Mouse (Mus musculus) liver (tissue): ENCODE data around the gene Arrdc1.
"Not testable (repeated sequence)": the region's sequence is repeated elsewhere in the genome, so short reads cannot be mapped to it uniquely, and the experiment has no call there.

Experiments used
- DNase-seq: peaks from one replicate; pipeline ENCODE4 v3.0.0-alpha.2; 2020; ENCODE audit warnings: mixed read lengths

Gene Arrdc1

DNA sequence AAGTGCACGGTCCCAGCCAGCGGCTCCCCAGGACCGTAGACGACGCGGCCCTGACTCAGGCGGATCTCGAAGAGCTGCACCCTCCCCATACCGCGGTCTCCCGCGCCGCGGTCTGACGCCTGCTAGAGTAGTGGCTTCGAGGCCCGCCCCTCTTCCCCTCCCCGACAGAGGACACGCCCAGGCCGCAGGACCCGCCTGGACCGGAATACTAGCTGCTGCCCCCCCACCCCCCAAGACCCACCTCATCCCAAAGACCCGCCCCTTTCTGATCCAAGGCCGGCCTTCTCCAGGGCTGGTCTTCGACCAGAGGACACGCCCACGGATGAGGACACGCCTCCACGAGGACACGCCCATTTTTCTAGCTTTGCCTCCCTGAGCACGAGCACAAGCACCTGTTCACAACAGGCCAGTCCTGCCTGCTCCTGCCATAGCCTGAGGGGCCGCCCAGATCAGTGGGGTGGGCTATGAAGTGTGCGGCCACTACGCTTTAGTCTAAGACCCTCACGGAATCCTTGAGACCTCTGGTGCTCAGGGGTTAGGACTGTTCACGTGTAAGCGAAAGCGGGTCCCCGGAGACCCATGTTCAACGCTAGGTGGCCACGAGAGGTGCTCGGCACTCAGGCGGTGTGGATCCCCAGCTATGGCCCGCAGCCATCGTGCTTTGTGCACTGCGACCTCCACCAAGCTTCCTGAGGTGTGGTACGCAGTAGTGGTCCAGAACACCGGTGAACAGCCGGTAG lies at the start of gene Arrdc1:
Arrdc1 (minus strand) TSS at position 196 of the 740 bp plus-strand sequence.
- DNase-seq: peak; percentile 97

DNA sequence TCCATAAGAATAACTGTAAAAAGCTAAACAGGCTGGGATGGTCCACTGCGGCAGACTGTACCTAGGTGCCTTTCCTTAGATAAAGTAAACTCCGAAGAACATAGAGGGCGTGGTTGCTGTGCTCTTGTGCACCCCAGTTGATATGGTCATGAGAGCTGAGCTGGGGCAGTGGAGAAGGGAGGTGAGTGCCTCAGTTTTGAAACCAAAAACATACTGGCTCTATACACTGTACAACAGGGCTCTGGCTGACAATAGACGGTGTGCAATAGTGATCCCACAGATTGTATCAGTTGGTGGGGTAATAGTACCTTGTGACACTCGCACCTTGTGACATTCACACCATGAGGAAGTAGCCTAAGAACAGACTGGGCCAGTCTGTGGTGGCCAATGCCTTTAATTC lies 41.9 kb upstream of the Arrdc1 start:
- DNase-seq: peak; percentile 83

DNA sequence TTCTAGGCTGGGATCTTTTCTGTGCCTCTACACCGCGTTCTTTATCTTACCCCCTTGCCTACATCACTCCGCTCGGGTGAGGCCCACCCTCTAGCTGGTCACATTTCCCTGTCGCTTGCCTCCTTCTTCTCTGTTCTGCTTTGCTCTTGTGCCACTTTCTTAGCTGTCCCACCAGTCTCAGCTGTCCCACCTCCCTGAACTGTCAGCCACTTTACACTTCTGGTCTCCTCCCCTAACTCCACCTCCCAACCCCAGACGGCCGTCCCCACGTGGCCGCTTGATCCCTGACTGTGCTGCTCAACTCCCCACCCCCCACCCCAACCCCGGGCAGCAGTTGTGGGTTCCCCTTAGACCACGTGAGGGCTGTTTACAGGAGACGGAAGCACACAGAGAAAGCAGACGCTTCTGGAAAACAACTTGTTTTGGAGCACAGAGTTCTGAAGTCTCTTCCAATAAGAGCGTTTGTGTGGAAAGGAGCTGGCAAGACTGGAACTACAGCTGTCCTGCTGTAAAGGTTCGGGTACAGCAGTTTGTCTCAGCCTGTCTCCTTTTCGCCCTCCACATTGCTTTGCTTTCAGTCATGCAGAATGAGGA lies 40.7 kb upstream of the Arrdc1 start, which contains the start of gene Pnpla7:
Pnpla7 (plus strand) TSS at position 330 of the 594 bp plus-strand sequence.
- DNase-seq: peak; percentile 91

DNA sequence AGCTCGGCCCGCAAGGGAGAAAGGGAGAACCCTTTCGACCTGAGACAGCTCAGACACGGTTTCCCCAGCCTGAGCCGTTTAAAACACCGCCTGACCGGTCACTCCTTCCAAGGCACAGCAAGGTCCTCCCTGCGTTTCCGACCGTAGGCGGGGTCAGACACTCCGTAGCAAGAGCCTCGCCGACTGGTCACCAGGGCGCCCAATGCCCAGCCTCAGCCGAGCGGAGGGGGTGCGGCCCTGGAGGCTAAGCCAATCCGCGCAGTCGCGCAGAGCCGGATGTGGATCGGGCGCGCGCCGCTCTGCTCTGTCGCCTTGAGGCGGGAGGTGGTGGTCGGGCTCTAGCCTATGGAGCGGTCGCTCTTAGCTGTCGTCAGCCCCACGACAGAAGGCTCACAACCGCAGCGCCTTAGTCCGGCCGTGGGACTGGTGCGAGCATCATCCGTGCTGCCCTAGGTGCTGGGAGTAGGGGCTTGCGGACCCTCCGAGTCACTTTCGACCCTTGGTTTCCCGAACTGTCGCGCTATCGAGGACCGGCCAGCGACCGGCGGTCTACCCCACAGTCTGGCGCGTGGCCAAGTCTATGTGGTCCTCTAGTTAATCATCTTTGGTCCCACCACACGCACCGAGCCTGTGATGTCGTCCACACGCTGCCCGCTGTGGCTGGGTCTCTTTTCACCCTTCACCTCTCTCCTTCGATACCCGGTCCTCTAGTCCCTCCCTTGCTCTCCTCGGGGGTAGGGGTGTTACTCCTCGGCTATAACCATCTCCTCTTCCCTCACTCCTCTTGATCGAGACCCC lies 40.1 kb upstream of the Arrdc1 start, which contains the start of gene Mrpl41:
Mrpl41 (minus strand) TSS at position 193 of the 798 bp plus-strand sequence.
- peak; percentile 98 for DNase-seq

DNA sequence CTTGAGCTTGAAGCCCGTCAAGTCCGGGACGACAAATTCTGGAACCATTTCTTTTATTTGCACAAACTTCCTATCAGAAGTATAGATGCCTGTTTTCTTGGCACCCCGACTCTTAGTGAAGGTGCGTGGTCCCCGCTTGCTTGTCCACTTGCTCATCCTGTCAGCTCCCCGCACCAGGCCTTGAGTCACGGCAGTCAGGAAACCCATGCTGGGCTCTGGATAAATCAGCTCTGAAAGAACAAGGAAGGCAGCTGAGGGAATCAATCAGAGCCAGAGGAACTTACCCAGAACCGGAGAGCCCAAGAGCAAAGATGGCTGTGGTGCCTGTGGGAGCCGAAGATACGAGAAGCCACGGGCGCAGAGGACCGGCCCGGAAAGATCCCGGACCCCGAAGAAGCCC lies 39.4 kb upstream of the Arrdc1 start:
- DNase-seq: not testable (repeated sequence)

DNA sequence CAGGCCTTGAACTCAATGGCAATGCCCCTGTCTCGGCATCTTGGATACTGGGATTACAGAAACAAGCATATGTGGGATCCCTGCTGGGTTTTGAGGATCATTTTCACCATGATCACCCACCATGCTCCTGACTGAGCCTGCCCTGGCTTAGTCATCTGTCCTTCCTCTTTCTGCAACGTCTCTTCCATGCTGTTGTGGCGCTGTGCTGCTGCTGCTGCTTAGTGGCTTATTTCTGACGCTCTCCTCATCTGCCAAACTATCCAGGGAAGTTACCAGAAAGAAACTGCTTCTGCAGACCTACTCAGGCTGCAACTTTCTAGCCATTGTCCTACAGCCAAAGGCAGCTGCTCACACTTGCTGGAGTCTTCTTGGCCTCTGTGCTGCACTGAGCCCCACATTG lies 35.3 kb upstream of the Arrdc1 start:
- no peak for DNase-seq

DNA sequence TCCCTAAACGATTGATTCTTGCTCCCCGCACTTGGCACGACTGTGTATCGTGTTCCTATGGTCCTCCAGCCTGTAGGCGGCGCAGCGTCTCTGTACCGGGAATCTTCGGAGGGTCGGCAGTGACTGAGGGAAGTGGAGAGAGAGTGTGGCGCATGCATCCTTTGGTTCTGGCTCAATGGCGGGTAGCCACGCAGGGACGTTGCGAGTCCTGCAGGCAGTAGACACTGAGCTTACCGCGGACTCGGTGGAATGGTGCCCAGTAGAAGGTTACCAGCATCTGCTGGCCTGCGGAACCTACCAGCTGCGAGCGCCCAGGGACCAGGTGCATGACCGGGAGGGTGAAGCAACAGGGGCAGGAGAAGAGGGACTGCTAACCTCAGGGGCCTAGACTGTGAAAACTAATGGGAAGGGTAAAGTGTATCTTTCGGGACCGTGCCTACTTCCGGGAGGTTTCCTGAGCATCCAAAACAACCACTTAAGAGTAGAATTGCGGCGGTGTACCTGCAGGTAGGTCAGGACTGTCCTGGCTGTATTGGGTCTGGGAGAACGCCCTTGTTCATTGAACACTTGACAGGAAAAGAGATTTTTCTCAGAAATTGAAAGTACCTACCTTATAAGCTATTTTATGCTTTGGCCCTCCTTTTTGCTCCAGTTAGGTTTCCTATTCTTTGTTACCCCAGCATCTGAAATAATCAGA lies 27.4 kb upstream of the Arrdc1 start, which contains the start of gene Dph7:
Dph7 (plus strand) TSS at position 97 of the 697 bp plus-strand sequence.
- peak; percentile 89 for DNase-seq

DNA sequence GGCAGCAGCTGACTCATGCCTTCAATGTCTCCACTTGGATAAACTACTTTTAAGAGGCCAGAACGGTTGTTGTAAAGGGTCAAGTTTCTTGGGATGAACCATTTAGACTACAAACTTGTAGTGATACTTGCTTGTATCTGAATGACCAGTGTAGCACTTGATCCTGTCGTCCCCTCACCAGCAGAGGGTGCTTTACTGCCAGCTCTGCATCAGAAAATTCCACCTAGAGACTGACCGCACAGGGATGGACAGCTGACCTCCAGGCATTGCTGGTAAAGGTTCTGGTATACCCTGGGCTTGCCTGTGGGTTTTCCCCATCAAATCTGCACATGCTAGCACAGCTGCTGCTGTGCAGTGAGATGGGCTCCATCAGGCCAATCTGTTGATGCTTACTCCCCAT lies 25.9 kb upstream of the Arrdc1 start:
- DNase-seq: peak; percentile 12

DNA sequence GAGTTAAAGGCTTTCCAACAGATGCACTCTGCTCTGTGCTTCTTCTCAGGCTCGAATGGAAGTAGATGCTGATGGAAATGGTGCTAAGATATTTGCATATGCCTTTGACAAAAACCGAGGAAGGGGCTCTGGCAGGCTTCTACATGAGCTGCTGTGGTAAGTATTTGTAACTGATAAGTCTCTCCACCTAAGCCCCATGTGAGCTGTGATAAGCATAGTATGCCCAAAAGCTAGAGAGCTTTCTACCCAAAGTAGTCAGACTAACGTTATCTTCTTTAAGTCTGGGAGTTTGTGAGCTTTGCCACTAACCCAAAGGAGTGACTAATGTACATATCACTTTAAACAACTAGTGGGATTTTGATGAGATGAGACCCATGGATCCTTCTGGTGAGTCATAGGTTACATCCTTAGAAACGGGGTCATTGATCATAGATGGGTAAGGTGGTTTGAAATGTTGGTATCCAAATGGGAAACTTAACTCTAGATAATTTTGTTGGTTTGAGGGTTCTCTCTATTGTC lies 17.5 kb upstream of the Arrdc1 start:
- DNase-seq: peak; percentile 18

DNA sequence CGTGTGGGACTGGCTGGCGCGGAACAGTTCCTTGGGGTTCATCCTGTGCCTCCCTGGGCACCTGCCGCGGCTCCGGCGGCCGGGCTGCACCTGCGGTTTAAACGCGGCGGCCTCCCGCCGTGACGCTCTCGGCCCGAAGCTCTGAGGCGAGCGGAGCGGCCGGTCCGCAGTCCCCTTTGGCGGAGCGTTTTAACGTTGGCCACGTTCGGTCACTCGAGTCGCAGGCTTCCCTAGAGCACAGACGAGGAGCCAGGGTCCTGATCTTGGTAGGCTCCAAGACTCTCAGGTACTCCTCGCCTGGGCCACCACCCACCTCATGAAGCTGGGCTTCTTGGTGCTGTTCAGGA lies 15.1 kb upstream of the Arrdc1 start:
- peak; percentile 35 for DNase-seq

DNA sequence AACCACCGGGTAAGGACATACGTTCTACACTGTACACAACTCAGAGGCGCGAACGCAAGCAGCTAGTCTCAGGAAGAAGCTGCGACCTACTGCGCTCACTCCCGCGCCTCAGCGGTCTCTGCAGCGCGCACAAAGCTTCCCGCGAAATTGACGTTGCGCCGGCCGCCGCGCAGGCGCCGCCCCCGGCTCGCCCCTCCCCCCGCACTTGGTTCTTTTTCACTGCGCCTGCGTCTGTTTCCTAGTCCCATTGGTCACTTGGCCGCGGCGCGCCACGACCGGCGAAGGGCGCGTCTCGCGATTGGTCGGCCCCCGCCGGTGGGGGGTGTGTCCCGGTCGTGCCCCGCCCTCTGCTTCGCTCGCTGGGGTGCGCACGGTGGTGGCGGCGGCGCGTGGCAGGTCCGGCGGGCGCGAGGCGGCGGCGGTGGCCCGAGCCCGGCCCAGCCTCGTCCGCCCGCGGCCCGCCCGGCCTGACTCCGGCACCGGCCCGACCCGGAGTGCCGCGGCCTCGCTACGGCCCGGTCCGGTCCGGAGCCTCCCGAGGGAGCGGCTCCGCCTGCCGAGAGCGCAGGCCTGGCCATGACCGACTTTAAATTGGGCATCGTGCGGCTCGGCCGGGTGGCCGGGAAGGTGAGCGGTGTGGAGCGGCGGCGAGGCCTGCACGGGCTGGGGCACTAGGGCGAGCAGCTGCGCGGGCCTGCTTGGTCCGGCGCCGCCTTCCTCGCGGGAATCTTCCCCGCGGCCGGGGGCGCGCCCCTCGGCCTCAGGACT lies 14.6 kb upstream of the Arrdc1 start, which contains the start of gene Zmynd19:
Zmynd19 (plus strand) TSS at position 372 of the 768 bp plus-strand sequence.
- peak; percentile 99 for DNase-seq

DNA sequence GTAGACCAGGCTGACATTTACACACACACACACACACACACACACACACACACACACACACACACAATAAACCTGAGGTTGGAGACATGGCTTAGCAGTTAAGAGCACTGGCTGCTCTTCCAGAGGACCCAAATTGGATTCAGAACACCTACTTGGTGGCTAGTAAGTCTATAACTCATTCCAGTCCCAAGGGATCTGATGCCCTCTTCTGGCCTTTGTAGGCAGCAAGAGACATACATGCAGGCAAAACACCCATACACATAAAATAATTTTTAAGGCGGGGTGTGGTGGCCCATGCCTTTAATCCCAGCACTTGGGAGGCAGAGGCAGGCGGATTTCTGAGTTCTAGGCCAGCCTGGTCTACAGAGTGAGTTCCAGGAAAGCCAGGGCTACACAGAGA lies 9.3 kb upstream of the Arrdc1 start:
- DNase-seq: peak; percentile 24

DNA sequence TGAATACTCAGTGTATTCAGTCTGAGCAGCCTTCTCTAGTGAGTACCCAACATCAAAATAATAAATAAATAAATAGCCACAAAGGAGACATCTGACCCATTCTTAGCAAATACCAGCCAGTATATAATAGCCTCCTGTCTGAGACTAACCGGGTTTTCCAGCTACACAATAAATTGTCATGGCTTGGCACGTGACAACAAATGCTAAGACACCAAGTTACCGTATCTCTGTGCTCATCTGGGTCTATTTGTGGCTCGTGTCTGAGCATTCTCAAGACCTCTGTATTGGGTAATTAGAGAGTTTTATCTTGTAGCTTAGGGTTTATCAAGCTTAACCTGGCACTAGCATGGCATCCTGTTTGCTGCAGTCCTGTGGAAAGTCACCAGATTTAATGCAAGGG lies 7.0 kb upstream of the Arrdc1 start:
- DNase-seq: no peak

DNA sequence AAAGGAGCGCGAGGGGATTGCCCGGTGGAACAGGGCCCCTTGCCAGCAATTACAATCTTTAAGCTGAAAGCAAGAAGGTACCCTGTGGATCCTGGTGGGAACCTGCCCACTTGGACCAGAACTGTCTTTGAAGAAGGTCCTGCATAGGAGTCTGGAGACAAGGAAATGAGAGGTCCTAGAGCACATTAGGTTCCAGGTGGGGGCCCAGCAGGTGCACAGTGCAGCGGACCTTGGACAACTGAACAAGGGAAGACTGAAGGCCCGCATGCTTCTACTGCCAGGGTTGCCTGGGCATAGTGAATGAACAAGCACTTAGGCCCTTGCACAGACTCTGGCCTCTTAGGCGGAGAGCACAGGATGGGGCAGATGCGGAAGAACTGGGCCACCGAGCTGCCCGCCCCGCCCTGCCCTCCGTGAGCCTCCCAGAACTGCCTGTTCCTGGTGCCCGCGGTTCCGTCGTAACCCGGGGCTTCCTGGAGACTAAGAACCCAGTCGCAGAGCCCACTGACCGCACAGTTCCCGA lies 550 bp downstream of the Arrdc1 start:
- DNase-seq: peak; percentile 68

DNA sequence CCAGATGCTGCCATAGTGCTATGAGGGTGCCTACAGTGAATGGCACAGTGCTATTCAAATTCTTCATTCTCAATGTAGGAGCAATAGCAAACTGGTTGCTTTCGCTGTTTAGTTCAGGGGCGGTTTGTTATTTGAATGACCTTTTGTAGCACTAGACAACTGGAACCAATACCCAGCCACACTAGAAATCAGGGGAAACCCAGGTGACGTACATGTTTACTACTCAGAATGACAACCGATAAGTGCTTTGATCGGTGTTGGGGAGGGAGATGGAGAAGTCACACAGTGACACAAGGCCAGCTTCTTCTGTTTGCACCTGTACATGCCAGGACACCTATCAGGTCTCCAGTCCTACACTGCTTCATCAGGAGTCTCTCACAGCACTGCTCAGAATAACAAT lies 5.5 kb downstream of the Arrdc1 start:
- DNase-seq: no peak

DNA sequence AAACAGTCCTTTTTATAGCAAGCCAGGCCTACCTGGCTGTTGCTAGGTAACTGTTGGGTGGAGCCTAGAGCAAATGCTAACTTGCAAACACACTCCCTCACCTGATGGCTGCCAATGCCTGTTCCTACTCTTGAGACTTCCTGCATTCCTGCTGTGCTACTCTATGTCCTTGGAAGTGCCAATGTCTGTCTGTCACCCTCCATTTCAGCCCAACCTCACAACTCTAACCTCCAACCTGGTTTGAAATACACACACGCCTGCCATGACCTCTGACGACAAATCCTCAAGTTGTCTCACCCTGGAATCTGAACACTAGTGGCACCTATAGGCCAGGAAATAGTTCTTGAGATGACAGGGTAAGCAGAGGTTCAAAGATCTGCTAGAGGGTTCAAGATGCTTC lies 5.9 kb downstream of the Arrdc1 start:
- no peak for DNase-seq

DNA sequence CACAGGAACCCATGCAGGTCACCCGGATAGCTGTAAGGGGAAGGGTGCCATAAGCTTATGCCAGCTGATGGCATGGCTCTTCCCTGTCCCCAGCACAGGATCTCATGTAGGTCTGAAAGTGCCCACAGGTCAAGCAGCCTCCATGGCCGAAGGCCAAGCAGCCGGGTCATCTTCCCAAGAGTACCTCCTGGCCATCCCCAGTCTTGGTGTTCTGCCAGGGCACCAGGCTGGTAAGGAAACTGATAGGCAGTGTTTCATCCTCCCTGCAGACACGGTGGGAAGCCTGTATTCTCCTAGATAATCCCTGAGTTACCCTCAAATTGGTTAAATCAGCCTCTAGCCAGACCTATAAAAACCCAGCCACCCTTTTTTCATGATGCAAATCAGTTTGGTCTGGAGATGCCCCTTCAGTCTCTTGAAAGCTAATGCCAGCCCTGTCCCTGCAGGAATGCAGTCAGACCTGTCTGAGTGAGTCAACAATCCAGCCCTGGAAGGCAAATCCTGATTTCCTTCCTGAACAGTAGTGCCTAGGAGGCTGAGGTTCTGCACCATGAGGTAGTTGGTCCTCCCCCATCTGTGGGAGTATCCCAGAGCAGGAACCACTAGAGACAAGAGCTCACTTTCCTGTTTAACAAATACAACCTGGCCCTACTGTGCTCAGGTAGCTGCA lies 7.1 kb downstream of the Arrdc1 start:
- no peak for DNase-seq

DNA sequence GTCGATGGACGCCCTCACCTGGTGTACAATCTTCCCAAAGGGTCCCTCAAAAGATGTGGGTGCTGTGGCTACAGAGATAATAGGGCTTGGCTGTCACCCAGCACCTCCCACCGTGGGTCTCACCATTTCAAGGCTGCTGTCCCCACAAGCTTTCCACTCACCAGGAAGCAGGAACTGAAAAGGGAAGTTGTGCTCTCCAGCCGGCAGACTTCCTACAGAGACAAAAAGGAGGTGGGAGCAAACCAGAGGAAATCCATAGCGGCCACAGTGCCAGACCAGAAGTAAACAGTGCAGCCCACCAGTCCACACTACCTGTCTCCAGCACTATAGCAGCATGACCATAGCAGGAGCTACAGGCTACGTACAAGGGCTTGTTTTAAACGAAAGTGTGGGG lies 8.1 kb downstream of the Arrdc1 start:
- no peak for DNase-seq

DNA sequence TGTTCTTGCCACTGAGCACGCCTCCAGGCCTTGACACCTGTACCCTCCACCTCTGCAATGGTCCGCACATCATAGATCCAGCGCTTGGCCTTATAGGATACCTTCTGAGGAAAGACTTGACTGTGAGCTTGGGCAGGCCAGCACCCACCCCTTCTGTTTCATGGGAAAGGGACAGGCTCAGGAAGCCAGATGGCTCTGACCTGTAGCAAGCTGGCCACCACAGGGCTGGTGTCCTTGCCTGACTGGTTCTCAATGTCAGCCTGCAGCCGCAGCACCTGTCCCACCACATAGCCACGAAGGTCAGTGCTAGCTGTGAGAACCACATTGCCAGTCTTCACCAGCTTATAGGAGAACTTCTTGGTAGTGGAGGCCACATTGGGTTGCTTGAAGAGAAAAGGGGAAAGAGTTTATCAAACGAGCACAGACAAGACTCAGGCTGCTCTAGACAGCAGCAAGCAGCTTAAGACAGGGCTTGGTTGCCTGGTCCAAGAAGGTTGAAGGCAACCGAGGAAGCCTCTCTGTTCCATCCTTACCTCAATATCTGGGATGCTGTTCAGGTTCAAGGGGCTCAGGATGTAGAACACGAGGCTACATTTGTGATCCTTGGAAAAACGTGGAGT lies 8.6 kb downstream of the Arrdc1 start:
- DNase-seq: no peak

DNA sequence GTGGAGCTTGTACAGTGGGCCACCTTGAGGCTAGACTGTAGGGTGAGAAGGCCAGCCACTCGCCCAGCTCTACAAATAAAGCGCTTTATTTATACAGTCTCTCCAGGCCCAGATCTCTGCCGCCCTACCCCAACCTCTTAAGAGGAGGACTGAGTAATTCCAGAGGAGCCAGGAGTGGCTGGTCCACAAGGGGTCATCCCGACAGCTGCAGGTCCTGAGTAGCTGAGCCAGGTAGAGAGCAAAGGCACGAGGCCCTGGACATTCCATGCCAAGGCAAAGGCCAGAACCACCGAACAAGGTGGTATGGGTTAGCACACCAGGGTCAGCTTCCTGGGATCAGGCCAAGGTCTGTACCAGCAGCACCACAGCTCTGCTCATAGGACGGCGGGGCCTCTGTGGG lies 9.8 kb downstream of the Arrdc1 start:
- DNase-seq: no peak

DNA sequence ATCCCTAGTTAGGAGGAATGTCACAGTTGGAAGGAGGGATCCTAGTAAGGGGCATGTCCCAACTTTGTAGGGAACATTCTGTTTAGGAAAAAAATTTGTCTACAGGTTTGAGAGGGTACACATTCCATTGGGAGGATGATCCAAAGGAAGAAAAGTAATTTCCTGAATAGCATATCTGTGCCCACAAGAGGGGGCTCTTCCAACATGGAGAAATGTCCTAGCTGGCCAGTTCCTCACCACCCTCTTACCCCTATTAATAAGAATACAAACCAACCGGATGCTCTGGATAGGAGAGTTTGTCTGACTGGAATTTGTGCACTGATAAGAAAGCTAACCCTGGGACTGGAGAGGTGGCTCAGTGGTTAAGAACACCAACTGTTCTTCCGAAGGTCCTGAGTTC lies 11.5 kb downstream of the Arrdc1 start:
- no peak for DNase-seq
